Mouse (Mus musculus): ENCODE measurements at regions not wholly inside any gene's neighbourhood (a gene's known extent, or its start where the extent isn't known, plus 50 kb on each side); places are given as distances from the start of the nearest gene placed in this dataset.

DNA sequence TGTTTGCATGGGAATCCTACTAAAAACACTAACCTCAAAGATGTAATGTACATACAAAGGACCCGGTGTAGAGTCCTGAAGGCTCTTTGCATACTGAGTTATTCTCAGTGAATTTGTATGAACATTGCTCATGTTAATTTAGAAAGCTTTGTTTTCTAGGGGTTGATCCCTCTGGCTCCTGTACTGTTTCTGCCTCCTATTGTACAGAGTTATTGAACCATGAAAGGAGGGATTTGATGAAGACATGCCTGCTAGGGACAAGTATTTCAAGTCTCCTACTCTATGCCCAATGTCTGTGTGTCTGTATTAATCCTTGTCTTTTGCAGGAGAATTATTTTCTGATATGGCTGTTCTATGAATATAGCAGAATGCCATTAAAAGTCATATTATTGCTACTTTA lies 1425.1 kb downstream of the Fam181b start:
- DNase-seq (ENCODE audit: low spot score), result no peak

DNA sequence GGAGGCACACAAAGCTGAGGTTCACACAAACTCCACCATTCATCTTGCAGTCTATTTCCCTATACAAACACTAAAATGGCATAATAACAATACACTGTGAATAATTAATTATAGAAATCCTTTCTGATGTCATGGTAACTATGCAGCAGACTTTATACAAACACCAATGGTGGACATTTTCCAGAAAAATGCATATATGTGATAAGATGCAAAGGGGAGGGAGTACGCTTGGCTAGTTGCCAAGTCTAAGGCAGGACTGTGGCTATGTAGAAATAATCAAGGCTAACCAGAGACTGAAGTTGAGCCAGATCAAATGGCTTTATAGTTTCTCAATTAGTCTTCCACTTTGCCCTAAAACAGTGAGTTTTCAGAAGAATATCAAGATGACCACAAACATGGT lies 1437.3 kb downstream of the Fam181b start:
- no peak for DNase-seq (ENCODE audit: low spot score)

DNA sequence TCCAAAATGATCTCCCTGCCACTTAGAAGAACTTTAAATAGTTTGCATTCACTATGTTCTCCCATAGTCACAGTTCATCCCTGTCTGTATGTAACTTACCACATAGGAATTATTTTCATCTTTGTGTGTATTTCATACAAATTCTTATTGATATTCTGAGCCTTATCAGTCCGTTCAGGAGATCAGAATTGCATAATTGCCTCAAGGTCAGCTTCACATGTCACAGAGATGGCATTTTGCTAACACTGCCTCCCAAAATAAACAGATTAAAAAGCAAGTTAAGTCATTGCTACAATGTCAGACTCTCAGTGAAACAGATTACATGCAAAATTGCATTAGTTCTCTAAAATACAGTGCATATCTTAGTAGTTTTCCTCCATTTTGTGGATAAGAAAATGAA lies 1452.9 kb downstream of the Fam181b start:
- DNase-seq (ENCODE audit: low spot score), result no peak

GRCm38 (mm10) chr7:94548332-94548731 lies 1468.7 kb downstream of the Fam181b start:
- DNase-seq (ENCODE audit: low spot score), result peak; percentile 35

GRCm38 (mm10) chr7:94581475-94581874 lies 1501.8 kb downstream of the Fam181b start:
- DNase-seq (ENCODE audit: low spot score), result no peak

DNA sequence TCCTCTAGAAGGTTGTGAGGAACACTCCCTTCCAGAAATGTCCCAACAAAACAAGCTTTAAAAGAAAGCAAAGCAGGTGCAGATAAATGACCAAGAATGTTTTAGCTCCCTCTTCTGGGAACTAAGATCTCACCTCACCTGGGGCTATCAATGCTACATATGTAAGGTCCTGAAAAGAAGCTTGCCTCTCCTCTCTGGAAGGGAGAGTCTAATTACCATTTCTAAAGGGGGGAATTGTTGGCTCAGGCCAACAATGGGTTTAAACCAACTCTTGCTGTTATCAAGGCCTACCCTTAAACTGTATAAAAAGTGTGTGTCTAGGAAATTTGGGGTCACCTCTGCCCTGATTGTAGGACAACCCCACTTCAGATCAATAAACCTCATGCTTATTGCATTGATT lies 1508.1 kb downstream of the Fam181b start:
- DNase-seq (ENCODE audit: low spot score), result no peak

DNA sequence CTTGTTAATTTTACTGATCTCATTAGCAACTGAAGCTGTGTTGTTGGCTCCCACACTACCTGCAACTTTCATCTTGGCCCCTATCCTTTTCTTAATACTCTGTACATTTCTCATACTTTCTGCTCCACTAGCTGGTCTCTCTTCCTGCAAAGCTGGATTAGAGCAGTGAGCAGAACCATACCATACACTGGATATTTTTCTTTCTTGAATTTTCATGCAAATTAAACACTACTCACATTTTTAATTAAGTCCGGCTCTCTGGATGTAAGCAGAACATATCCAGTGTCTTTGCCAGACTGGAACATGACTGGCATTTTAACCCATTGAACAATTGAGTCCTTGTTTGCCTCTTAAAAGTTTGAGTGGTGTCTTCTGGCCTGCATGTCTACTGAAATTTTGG lies 1515.0 kb downstream of the Fam181b start:
- no peak for DNase-seq (ENCODE audit: low spot score)

DNA sequence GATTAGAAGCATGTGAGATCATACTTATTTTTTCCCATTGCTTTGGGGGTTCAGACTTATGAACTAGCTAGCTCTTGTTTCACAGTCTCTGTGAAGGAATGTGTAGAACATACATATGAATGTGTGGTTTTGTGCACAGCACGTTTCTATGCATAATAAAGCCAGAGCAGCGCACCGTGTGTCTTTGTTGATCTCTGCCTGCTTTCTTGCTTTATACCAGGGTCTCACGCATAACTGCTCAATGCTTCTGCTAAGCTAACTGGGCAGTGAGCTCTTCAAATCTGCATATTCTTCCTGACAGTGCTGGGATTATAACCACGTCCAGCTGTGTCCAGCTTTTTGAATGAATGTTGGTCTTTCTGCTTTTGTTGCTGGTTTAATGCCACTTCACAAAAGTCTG lies 1539.3 kb downstream of the Fam181b start:
- no peak for DNase-seq (ENCODE audit: low spot score)

DNA sequence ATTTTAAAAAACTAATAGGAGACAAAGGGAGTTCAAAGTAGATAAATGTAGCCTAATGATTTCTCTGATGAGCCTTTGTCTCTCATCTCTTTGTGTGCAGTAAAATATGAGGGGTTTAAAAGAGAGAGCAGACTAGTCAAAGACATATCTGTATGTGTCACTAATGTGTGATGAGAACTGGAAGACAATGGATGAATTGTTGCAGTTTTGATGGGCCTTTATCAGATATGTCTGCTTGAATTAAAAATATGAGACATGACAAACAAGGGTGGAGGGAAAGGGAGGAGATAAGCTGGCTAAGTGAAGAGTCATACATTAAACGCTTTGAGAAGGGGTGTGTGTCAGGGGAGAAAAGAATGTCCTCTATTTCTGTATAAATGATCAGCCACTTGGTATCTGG lies 1544.9 kb downstream of the Fam181b start:
- no peak for DNase-seq (ENCODE audit: low spot score)

DNA sequence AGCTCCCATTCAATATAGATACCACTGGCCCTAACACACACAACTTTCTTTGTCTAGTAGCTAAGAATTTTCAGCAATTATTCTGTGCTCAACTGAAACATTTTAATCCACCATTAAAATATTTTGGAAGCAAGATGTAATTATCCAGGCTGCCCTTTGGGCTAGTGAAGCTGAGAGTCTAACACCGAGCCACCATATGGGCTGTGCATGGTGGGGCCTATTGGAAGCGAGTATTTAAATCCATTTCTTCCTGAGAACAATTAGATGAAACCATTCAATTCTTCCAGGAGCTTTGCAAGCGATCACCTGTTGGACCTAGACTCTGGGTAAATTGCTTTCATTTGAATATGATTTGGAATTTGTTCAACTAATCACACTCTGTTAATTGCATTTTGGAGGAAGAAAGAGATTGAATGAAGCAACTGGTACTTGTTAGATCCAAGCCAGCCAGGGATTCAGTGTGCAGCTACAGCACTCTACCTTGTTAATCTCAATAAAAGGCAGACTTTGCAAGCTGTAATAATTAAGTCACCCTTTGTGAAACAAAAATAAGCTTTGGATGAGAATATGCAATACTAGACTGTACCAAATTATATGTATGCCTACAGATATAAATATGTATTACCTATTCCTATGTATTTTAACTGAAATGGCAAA lies 1533.6 kb upstream of the Tenm4 start:
- no peak for DNase-seq (ENCODE audit: low spot score)

- DNase-seq (ENCODE audit: low spot score), result no peak
Measured at GRCm38 (mm10) chr7:94644560-94645285, 1526.3 kb upstream of the Tenm4 start.

GRCm38 (mm10) chr7:94645337-94645736 lies 1525.7 kb upstream of the Tenm4 start:
- DNase-seq (ENCODE audit: low spot score), result no peak

DNA sequence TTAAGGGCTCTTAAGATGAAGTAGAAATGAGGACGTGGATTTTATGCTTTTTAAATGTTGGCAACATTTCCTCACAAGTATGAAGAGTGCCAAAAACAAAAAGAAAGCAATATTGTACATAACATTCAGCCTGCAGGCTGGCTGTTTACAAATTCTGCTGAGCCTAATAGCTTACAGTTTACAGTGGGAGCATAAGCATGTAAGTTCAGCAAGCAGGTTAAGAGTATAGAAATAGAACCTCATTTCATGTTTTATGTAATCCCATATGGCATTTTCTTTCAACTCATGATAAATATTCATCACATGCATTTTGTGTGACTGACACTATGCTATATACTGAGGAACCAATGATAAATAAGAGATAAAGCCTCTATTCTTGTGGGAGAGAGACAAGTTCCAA lies 1520.6 kb upstream of the Tenm4 start:
- DNase-seq (ENCODE audit: low spot score), result no peak

GRCm38 (mm10) chr7:94666392-94667155 lies 1504.5 kb upstream of the Tenm4 start:
- no peak for DNase-seq (ENCODE audit: low spot score)

GRCm38 (mm10) chr7:94668296-94668695 lies 1502.8 kb upstream of the Tenm4 start:
- no peak for DNase-seq (ENCODE audit: low spot score)

GRCm38 (mm10) chr7:94668836-94669396 lies 1502.1 kb upstream of the Tenm4 start:
- DNase-seq (ENCODE audit: low spot score), result peak; percentile 36

GRCm38 (mm10) chr7:94687887-94688286 lies 1483.2 kb upstream of the Tenm4 start:
- DNase-seq (ENCODE audit: low spot score), result no peak

DNA sequence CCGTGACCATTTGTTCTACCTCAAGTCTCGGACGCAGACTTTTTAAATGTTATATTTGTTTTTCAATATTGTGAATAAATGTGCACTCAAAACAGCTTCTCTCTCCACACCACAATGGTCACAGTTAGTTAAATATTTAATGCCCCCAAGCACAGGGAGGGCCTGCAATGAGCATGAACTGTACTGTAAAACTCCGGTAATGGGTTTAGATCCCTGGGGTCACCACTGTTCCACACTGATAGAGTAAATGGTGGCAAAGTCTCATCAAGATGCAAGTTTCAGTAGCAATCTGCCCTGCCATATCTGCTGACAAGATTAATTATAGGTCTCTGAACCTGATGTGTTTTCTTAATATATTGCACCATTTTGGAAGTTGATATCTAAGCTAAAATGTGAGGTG lies 1473.8 kb upstream of the Tenm4 start:
- no peak for DNase-seq (ENCODE audit: low spot score)

DNA sequence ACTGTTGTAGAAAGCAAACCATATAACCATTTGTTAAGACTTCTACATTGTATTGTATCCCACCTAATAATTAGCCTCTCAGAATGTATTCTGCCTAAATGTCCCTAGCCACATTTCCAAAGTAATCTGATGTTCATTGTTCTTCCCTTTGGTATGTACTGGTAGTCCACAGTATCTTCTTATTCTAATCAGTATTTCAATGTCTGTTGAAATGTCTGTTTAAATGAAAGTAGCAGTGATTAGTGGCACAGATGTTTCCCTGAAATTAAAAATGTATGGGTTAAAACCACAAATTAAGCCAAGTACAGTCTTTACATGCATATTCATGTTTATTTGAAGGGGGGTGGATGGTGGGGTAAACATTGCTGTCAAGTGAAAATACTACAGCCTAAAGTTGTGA lies 1464.6 kb upstream of the Tenm4 start:
- no peak for DNase-seq (ENCODE audit: low spot score)

GRCm38 (mm10) chr7:94733433-94733832 lies 1437.6 kb upstream of the Tenm4 start:
- DNase-seq (ENCODE audit: low spot score), result no peak

GRCm38 (mm10) chr7:94734741-94735140 lies 1436.3 kb upstream of the Tenm4 start:
- peak; percentile 31 for DNase-seq (ENCODE audit: low spot score)
